8 mouse cellular contexts compared by ENCODE assay signal in genomic region chr13:3515351-3515750, GRCm38 (mm10). TPM values are rescaled to one million over a fixed set of nuclear protein-coding genes. Genes with fewer than 3 reads are reported as not detected.
A peak's percentile ranks its signal among the peaks of the same experiment; 100 is the strongest.
DNase-seq lines count a peak whose midpoint lies in the region; ATAC-seq and TF ChIP-seq lines count a peak whose summit lies in the region.
"Not testable (repeated sequence)": the region's sequence is repeated elsewhere in the genome, so short reads cannot be mapped to it uniquely, and the experiment has no call there.

No protein-coding gene starts in this region.

- H3K4me2 ChIP-seq in lung, embryonic 14.5 days = not testable (repeated sequence)

- not testable (repeated sequence) for H3K4me3 ChIP-seq in ES-Bruce4 (ENCODE audit: low read depth, low read length); gastrocnemius, adult 2 months; lung, embryonic 14.5 days (ENCODE audit: low read depth, low read length)

- DNase-seq in 3T3-L1 (ENCODE audit: low read depth, low spot score) = peak; percentile 23
- DNase-seq in brain, embryonic 14.5 days (ENCODE audit: low read depth) = peak; percentile 1
- DNase-seq in gastrocnemius, adult 2 months = not testable (repeated sequence)
- peak; percentile 18 for DNase-seq in kidney, postnatal 10 days
- DNase-seq in lung, embryonic 14.5 days = peak; percentile 44
- peak; percentile 25 for DNase-seq in retina, postnatal 1 day
- DNase-seq in thymus, postnatal 36 days = peak; percentile 25 to 26

- not testable (repeated sequence) for TF ChIP-seq POLR2A in ES-Bruce4 (IDR thresholded peaks at IDR 0.05; ENCODE audit: insufficient read depth, low read length); brain, embryonic 14.5 days (IDR thresholded peaks at IDR 0.05; ENCODE audit: borderline replicate concordance, extremely low read depth, insufficient read depth, insufficient read length, poor library complexity, severe bottlenecking)

- H3K9ac ChIP-seq in ES-Bruce4 (ENCODE audit: low read depth, poor library complexity, severe bottlenecking); lung, embryonic 14.5 days: not testable (repeated sequence)

- peak; percentile 39 for TF ChIP-seq CTCF in ES-Bruce4 (IDR thresholded peaks at IDR 0.05; ENCODE audit: low read depth, low read length)
- TF ChIP-seq CTCF in brain, embryonic 14.5 days (IDR thresholded peaks at IDR 0.05; ENCODE audit: borderline replicate concordance, extremely low read depth, insufficient read depth, insufficient read length) = peak; percentile 19; the same call in 1 of the 2 replicates
- TF ChIP-seq CTCF in gastrocnemius, adult 2 months (IDR thresholded peaks at IDR 0.05) = peak; percentile 19; the same call in 1 of the 2 replicates
- TF ChIP-seq CTCF in lung, embryonic 14.5 days (IDR thresholded peaks at IDR 0.05; ENCODE audit: low read depth) = peak; percentile 51

- intact Hi-C loops in gastrocnemius, adult 2 months (cut with DNase I) = not testable (repeated sequence)

- WGBS in lung, embryonic 14.5 days = 69% methylated on average over 6 of the region's 6 CpGs

- H3K4me1 ChIP-seq in ES-Bruce4 (ENCODE audit: control insufficient read depth, insufficient read depth, low read length); lung, embryonic 14.5 days (ENCODE audit: insufficient read depth): not testable (repeated sequence)

- H3K9me3 ChIP-seq in ES-Bruce4 (replicated peaks; ENCODE audit: control insufficient read depth, insufficient read depth, low read length, poor library complexity, severe bottlenecking); lung, embryonic 14.5 days (ENCODE audit: low read depth, low read length): not testable (repeated sequence)

- not testable (repeated sequence) for H3K27ac ChIP-seq in ES-Bruce4 (ENCODE audit: insufficient read depth, low read length); gastrocnemius, adult 2 months; lung, embryonic 14.5 days (ENCODE audit: low read depth)

- H3K27me3 ChIP-seq in ES-Bruce4 (ENCODE audit: control insufficient read depth, insufficient read depth, low read length, poor library complexity, severe bottlenecking); lung, embryonic 14.5 days (ENCODE audit: insufficient read depth, low read length): not testable (repeated sequence)

- not testable (repeated sequence) for ATAC-seq in lung, embryonic 14.5 days (ENCODE audit: insufficient read depth)

- not testable (repeated sequence) for H3K36me3 ChIP-seq in ES-Bruce4 (ENCODE audit: control insufficient read depth, insufficient read depth, low read length, poor library complexity, severe bottlenecking); lung, embryonic 14.5 days (ENCODE audit: insufficient read depth)

- not testable (repeated sequence) for TF ChIP-seq EP300 in ES-Bruce4 (IDR thresholded peaks at IDR 0.05; ENCODE audit: insufficient read depth, low read depth, low read length)

RNA-seq across cellular contexts. Expression of gene Gdi2, which starts 22.5 kb away (rescaled TPM):
- 808 and 834 TPM in 2 replicates for polyA plus RNA-seq in ES-Bruce4 (2011; ENCODE audit: insufficient read depth, insufficient read length, low read depth, missing spikeins)
- 260 and 306 TPM in 2 replicates for polyA plus RNA-seq in brain, embryonic 14.5 days (2012; rRNA removed)
- 100 to 1,000 TPM; 145 to 152 TPM for total RNA-seq in gastrocnemius, adult 2 months (2021)
- 478 and 493 TPM in 2 replicates for polyA plus RNA-seq in lung, embryonic 14.5 days (2014; fragmentation: Nextera tagmentation; extraction: Ambion mirVana)
